Mouse (Mus musculus) forelimb bud, embryonic 11.5 days (tissue): ENCODE data around the gene Abhd17c.

Experiments
- DNase-seq: peaks from one replicate; pipeline ENCODE4 v3.0.0-alpha.2; 2012; ENCODE audit warnings: low read depth, low spot score

Gene Abhd17c

DNA sequence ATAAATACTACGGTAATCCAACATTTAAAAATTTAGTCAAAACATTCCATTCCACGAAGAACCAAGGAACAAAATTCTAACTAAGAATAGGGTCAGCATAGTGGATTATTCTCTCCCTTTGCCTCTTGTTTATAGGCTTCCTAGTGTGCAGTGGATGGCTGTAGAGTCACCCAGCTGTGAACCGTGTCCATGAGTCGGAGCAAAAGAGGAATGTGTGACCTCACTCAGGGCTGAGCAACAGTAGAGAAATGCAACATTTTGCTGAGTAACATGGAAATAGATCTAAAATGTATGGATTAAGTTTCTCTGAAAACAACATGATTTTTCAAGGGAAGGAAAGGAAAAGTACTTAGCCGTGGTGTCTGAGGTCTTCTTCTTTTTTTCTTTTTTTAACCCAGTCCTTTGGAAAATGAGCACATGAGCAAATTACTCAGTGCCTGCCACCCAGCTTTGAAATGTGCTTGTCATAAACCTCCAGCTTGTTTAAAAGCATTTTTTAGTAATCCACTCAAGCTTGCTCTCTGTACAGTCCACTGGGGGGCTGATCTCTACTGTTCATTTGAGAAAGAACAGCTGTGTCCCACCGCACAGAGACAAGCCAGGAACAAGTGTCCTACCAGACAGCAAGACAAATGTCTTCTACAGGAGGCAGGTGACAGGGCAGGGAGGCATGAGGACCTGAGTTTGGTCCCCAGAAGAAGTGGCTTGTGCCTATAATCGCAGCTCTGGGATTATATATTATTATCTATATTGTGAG is 74.3 kb downstream of the Abhd17c start:
- no peak for DNase-seq

DNA sequence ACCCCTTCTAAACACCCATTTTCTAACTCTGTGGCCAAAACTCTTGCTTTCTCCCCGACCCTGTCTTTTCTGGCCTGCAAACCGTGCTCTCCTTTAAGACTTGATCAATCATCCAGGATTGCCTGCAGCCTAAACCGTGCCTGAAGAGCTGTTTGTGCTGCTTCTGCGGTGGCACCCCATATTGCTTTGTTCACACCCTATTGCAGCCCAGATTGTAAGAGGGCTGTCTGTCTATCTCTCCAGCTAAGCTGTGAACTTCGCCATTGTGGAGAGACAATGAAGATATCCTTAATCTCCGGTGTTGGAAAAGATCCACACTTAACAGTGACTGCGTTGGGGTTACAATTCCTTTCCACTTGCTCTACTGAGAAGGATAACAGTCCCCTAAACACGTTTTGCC is 77.4 kb downstream of the Abhd17c start:
- no peak for DNase-seq

DNA sequence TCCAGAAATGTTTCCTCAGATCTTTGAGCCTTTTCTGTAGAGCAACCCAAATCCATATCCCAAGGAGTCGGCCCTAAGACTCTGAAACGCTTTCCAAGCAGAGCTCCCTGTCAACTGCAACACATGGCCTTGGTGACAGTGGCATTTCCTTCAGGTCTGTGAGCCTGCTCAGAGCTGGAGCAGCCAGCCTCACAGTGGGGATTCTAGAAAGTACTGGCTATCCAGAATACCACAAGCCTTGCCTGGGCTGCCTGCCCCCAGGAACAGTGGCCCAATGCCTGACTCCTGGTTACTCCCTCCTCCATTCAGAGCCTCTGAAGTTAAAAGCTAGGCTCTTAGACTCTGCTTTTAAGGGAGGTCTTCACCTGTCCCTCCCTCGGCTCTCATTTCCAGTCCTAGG is 77.8 kb downstream of the Abhd17c start:
- no peak for DNase-seq

DNA sequence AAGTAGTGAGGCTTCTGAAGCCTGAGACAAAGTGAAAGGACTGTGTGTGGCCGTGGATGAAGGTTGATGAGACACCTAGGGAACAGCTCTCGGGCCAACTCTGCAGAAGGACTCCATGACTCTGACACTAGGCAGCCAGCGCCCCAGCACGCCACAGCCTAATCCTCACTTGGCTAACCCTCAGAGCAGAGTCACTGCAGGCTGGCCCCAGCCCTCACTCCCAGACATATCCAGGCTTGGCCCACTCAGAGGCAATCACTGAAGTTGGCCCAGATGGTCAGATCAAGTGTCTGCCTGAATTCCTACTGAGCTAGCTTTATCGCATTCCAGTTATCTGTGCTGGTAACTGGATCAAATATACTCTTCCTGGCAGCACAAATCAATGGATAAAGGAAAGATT is 82.8 kb downstream of the Abhd17c start:
- no peak for DNase-seq

DNA sequence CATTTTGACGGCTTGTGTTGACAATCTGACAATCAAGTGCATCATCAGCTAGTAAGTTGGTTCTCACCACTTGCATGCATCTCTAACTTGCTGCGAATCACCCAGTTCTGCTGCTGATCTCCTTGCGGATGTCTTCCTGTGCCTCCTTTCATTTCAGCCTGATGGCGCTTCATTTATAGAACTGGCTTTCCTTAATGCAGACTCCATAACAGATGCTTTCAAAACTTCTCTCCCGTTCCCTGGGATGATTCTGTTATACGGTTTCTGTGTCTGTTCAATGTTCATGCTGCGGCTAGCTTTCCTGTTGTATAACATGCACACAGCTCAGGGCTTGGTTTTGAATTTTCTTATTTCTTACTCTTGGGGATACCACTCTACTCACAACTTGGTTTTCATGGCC is 91.9 kb downstream of the Abhd17c start:
- DNase-seq, result no peak
